Mouse (Mus musculus): Measurements from ENCODE around the gene Ralgapa1. TPM values are rescaled to one million over a fixed set of nuclear protein-coding genes. Genes with fewer than 3 reads are reported as not detected.

The Ralgapa1 gene
- 18.3 and 25.3 TPM in 2 replicates for polyA plus RNA-seq (2016; fragmentation: Nextera tagmentation; extraction: Ambion mirVana)

GRCm38 (mm10) chr12:55820661-55821314 is at the start of gene Ralgapa1:
TSS of gene Ralgapa1 (minus strand) at chr12:55821167.
- no peaks in the 10 kb centered on the region for H3K27me3 ChIP-seq
- H3K9ac ChIP-seq, result peak within 1 kb of the TSS; percentile 92
- H3K9me3 ChIP-seq, result no peaks in the 10 kb centered on the region
- H3K4me2 ChIP-seq, result peak within 1 kb of the TSS; percentile 71
- peaks cover 12% of the 10 kb centered on the region for H3K4me1 ChIP-seq
- H3K27ac ChIP-seq, result peak within 1 kb of the TSS; percentile 96
- WGBS, result under 1% methylated on average over 68 of the region's 78 CpGs
- no peaks in the 10 kb centered on the region for H3K36me3 ChIP-seq (replicated peaks)
- peak; percentile 96 for ATAC-seq (ENCODE audit: low FRiP score)
- peak within 1 kb of the TSS; percentile 90 for H3K4me3 ChIP-seq (replicated peaks)

DNA sequence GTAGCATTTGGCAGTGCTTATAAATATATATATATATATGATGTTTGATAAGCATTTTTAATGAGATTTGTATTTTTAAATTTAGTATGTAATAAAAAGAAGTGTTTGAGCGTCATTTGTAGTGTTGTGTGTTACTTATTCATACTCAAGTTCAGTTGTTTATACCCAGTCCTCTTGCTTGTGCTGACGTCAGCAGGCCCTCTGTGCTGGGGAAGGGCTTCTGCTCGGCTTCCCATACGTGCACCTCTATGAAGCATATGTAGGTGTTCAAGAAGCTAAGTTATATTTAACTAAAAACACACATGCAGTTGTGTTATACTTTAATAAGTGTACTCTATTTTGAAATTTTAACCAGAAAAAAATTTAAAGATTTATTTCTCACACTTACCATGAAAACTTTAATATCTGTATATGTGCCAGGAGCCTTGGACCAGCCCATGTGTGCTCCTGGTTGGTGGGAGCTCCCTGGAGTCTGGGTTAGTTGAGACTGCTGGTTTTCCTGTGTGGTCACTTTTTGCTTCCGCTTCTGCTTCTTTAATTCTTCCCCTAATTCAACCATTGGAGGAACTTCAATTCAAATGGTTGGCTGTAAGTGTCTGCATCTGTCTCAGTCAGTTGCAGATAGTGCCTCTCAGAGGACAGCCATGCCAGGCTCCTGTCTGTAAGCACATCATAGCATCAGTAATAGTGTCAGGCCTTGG is 48.8 kb upstream of the Ralgapa1 start:
- Histone ChIP-seq H3K36me3 (replicated peaks) (peaks cover 55% of the 10 kb centered on the region), H3K27ac (no peak overlapping the region), H3K4me3 (replicated peaks) (no peak overlapping the region), H3K27me3 (no peaks in the 10 kb centered on the region), H3K9me3 (no peaks in the 10 kb centered on the region), H3K4me2 (no peak overlapping the region), H3K9ac (no peak overlapping the region), H3K4me1 (no peaks in the 10 kb centered on the region)
- ATAC-seq (ENCODE audit: low FRiP score), result no peak
- WGBS, result 96% methylated on average over 5 of the region's 5 CpGs

DNA sequence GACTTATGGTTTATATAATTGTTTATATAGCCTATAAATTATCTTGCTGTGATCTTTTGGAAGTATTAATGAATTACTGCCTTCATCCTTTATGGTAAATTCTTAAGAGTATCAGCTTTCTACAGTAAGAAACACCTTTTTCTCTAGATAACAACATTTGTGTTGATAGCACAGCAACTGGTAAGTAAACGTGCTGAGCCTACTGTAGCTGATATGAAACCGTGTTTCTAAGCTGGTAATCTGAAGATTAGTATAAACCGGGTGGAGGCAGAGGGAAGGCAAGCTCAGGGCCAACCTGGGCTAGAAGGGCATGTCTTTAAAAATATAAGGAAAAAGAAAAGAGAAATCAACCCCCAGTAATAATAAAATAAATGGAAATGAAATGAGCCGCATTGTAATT is 46.8 kb upstream of the Ralgapa1 start:
- no peak overlapping the region for H3K9ac ChIP-seq
- no peak overlapping the region for H3K4me2 ChIP-seq
- no peaks in the 10 kb centered on the region for H3K9me3 ChIP-seq
- H3K27me3 ChIP-seq, result no peaks in the 10 kb centered on the region
- no peak overlapping the region for H3K4me3 ChIP-seq (replicated peaks)
- no peak for ATAC-seq (ENCODE audit: low FRiP score)
- WGBS, result 93% methylated on average over 4 of the region's 4 CpGs
- H3K27ac ChIP-seq, result no peak overlapping the region
- peaks cover 62% of the 10 kb centered on the region for H3K36me3 ChIP-seq (replicated peaks)
- no peaks in the 10 kb centered on the region for H3K4me1 ChIP-seq

- H3K9ac ChIP-seq, result no peak overlapping the region
- no peaks in the 10 kb centered on the region for H3K27me3 ChIP-seq
- peaks cover 61% of the 10 kb centered on the region for H3K36me3 ChIP-seq (replicated peaks)
- no peak overlapping the region for H3K4me3 ChIP-seq (replicated peaks)
- H3K4me1 ChIP-seq, result no peaks in the 10 kb centered on the region
- no peak for ATAC-seq (ENCODE audit: low FRiP score)
- WGBS, result 93% methylated on average over 7 of the region's 7 CpGs
- H3K4me2 ChIP-seq, result no peak overlapping the region
- H3K27ac ChIP-seq, result no peak overlapping the region
- peaks cover 11% of the 10 kb centered on the region for H3K9me3 ChIP-seq
These were observed 39.7 kb upstream of the Ralgapa1 start for GRCm38 (mm10) chr12:55860631-55861030.

GRCm38 (mm10) chr12:55859409-55860349 is 38.7 kb upstream of the Ralgapa1 start:
- Histone ChIP-seq H3K9me3 (peaks cover 11% of the 10 kb centered on the region), H3K4me1 (no peaks in the 10 kb centered on the region), H3K4me2 (no peak overlapping the region), H3K36me3 (replicated peaks) (peaks cover 62% of the 10 kb centered on the region), H3K27me3 (no peaks in the 10 kb centered on the region), H3K9ac (no peak overlapping the region), H3K4me3 (replicated peaks) (no peak overlapping the region), H3K27ac (no peak overlapping the region)
- 95% methylated on average over 17 of the region's 17 CpGs for WGBS
- no peak for ATAC-seq (ENCODE audit: low FRiP score)

- H3K27me3 ChIP-seq, result no peaks in the 10 kb centered on the region
- no peaks in the 10 kb centered on the region; the same call in 1 of the 2 replicates for H3K9me3 ChIP-seq
- H3K4me2 ChIP-seq, result no peak overlapping the region
- no peak overlapping the region for H3K4me3 ChIP-seq (replicated peaks)
- H3K9ac ChIP-seq, result no peak overlapping the region
- peaks cover 40% of the 10 kb centered on the region for H3K36me3 ChIP-seq (replicated peaks)
- no peak for ATAC-seq (ENCODE audit: low FRiP score)
- H3K4me1 ChIP-seq, result no peaks in the 10 kb centered on the region
- H3K27ac ChIP-seq, result no peak overlapping the region
These were observed 29.7 kb upstream of the Ralgapa1 start for GRCm38 (mm10) chr12:55850650-55851049.

- no peak overlapping the region for H3K9ac ChIP-seq
- no peak for ATAC-seq (ENCODE audit: low FRiP score)
- WGBS, result 95% methylated on average over 4 of the region's 4 CpGs
- no peaks in the 10 kb centered on the region for H3K27me3 ChIP-seq
- H3K4me2 ChIP-seq, result no peak overlapping the region
- H3K4me1 ChIP-seq, result no peaks in the 10 kb centered on the region
- no peak overlapping the region for H3K4me3 ChIP-seq (replicated peaks)
- no peak overlapping the region for H3K27ac ChIP-seq
- peaks cover 40% of the 10 kb centered on the region for H3K36me3 ChIP-seq (replicated peaks)
- H3K9me3 ChIP-seq, result no peaks in the 10 kb centered on the region
These were observed 26.9 kb upstream of the Ralgapa1 start for GRCm38 (mm10) chr12:55847851-55848250.

- Histone ChIP-seq H3K4me3 (replicated peaks) (no peak overlapping the region), H3K27me3 (no peaks in the 10 kb centered on the region), H3K27ac (no peak overlapping the region), H3K36me3 (replicated peaks) (peaks cover 50% of the 10 kb centered on the region), H3K4me1 (no peaks in the 10 kb centered on the region), H3K4me2 (no peak overlapping the region), H3K9me3 (no peaks in the 10 kb centered on the region), H3K9ac (no peak overlapping the region)
- peak; percentile 23; the same call in 1 of the 2 replicates for ATAC-seq (ENCODE audit: low FRiP score)
- WGBS, result 62% methylated on average over 1 of the region's 1 CpGs
These were observed 25.8 kb upstream of the Ralgapa1 start for GRCm38 (mm10) chr12:55846741-55847140.

DNA sequence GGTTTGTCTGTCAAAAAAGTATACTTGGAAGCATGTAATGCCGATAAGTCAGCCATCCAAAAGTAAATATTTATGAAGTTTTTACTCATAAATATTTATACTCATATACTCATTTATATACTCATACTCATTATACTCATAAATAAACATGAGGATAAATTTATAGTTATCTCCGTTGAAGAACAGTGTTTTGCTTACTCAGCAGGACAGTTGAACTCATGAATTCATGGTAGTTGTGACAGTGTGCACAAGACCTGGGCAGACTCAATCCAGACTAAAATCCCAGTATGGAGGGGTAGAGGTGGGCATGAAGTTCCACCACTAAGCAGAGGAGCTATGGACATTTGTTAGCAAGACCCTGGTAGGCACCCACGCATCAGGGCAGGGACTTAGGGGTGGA is 16.5 kb upstream of the Ralgapa1 start:
- peaks cover 12% of the 10 kb centered on the region for H3K36me3 ChIP-seq (replicated peaks)
- 79% methylated on average over 3 of the region's 3 CpGs for WGBS
- peak overlapping the region; percentile 82 for H3K4me2 ChIP-seq
- no peak overlapping the region for H3K9ac ChIP-seq
- ATAC-seq (ENCODE audit: low FRiP score), result no peak
- H3K9me3 ChIP-seq, result no peaks in the 10 kb centered on the region
- peak overlapping the region; percentile 80; the same call in 1 of the 2 replicates for H3K4me3 ChIP-seq (replicated peaks)
- no peak overlapping the region for H3K27ac ChIP-seq
- peaks cover 12% of the 10 kb centered on the region for H3K4me1 ChIP-seq
- no peaks in the 10 kb centered on the region for H3K27me3 ChIP-seq

DNA sequence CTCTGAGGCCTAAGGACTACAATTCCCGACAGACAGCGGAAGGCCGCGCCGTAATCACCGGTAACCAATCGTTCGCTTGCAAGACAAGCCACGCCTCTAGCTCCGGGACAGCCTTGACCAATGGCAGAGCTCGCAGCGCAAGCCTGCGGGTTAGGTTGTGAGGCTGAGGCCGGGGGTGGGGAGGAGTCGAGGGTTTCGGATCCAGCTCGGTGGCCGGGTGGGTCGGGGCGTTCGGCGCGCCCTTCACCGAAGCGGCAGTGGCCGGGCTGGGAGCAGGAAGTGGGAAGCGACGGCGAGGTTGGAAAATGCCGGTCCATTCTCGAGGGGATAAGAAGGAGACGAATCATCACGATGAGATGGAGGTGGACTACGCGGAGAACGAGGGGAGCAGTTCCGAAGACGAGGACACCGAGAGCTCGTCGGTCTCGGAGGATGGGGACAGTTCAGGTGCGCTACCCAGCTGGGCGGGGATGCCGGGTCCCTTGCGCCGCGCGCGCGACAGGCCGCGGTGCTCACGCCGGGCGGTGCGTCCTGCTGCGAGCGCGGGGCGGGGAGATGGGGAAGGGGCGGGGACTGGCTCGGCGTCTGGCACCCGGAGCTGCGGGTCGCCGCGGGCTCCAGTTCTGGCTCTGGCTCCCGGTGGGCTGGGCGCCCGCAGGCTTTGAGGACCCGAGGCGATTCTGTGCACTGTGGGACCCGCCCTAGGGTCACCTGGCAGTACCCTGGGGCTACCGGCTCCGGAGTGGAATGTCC is 15.4 kb upstream of the Ralgapa1 start, which contains the start of gene Brms1l:
Gene Brms1l (plus strand): TSS at position 126 of the 753 bp plus-strand sequence.
- H3K9me3 ChIP-seq, result no peaks in the 10 kb centered on the region
- peak within 1 kb of the TSS; percentile 82 for H3K9ac ChIP-seq
- peaks cover 12% of the 10 kb centered on the region for H3K4me1 ChIP-seq
- peak within 1 kb of the TSS; percentile 82 for H3K4me2 ChIP-seq
- peak within 1 kb of the TSS; percentile 93 for H3K27ac ChIP-seq
- H3K4me3 ChIP-seq (replicated peaks), result peak within 1 kb of the TSS; percentile 80
- ATAC-seq (ENCODE audit: low FRiP score), result peak; percentile 100
- under 1% methylated on average over 76 of the region's 77 CpGs for WGBS
- H3K36me3 ChIP-seq (replicated peaks), result peaks cover under 1% of the 10 kb centered on the region; the same call in 1 of the 2 replicates
- no peaks in the 10 kb centered on the region for H3K27me3 ChIP-seq

- 1% methylated on average over 6 of the region's 6 CpGs for WGBS
- Histone ChIP-seq H3K4me3 (replicated peaks) (peak overlapping the region; percentile 80), H3K36me3 (replicated peaks) (no peaks in the 10 kb centered on the region; the same call in 1 of the 2 replicates), H3K9ac (0 out of 2 replicates have a peak overlapping the region, but pooled peaks have one; percentile 82), H3K9me3 (no peaks in the 10 kb centered on the region), H3K27ac (0 out of 2 replicates have a peak overlapping the region, but pooled peaks have one; percentile 93), H3K27me3 (no peaks in the 10 kb centered on the region), H3K4me1 (peaks cover 12% of the 10 kb centered on the region), H3K4me2 (peak overlapping the region; percentile 82)
- ATAC-seq (ENCODE audit: low FRiP score), result no peak
These were observed 14.9 kb upstream of the Ralgapa1 start for GRCm38 (mm10) chr12:55835857-55836198.

Measured in forebrain, embryonic 12.5 days (tissue).